Mouse (Mus musculus): ENCODE results near the gene Sla2. TPM values are rescaled to one million over a fixed set of nuclear protein-coding genes. Genes with fewer than 3 reads are reported as not detected.
"Not testable (repeated sequence)": the region's sequence is repeated elsewhere in the genome, so short reads cannot be mapped to it uniquely, and the experiment has no call there.

Gene Sla2
- polyA plus RNA-seq, 1 experiment = 7.6 TPM

DNA sequence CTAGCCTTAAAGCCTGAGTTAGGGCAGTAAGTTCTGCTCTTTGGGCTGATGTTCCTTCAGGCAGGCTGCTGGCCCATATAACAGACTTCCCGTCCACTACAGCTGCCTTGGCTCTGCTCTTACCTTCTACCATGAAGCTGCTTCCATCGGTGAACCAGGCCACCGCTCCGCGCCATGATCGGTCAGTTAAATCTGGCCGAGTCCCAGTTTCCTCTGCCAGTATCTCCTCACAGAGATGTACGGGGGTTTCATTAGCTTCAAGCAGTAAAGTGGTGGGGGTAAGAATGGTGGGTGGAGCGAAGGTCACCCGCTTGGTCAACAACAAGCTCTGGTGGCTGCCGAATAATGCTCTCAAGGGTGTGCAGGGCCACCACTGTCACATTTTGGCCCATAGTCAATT, 52.7 kb downstream of the Sla2 start:
- H3K27ac ChIP-seq (ENCODE audit: insufficient read depth, low read length) = no peak overlapping the region
- 97% methylated on average over 11 of the region's 11 CpGs for WGBS
- H3K27me3 ChIP-seq (ENCODE audit: control insufficient read depth, insufficient read depth, low read length) = no peaks in the 10 kb centered on the region
- H3K4me3 ChIP-seq (ENCODE audit: extremely low read depth, insufficient read depth, insufficient read length) = no peak overlapping the region
- H3K36me3 ChIP-seq (ENCODE audit: control insufficient read depth, insufficient read depth, low read length) = no peaks in the 10 kb centered on the region
- H3K4me1 ChIP-seq (ENCODE audit: control insufficient read depth, insufficient read depth, insufficient read length) = no peaks in the 10 kb centered on the region
- TF ChIP-seq CTCF (IDR thresholded peaks at IDR 0.05; ENCODE audit: extremely low read depth, insufficient read depth, insufficient read length, insufficient replicate concordance) = no peak
- TF ChIP-seq POLR2A (IDR thresholded peaks at IDR 0.05; ENCODE audit: low read depth, low read length) = no peak
- DNase-seq (ENCODE audit: low read depth in 1 of 2, low spot score in 2 of 2) = no peak

DNA sequence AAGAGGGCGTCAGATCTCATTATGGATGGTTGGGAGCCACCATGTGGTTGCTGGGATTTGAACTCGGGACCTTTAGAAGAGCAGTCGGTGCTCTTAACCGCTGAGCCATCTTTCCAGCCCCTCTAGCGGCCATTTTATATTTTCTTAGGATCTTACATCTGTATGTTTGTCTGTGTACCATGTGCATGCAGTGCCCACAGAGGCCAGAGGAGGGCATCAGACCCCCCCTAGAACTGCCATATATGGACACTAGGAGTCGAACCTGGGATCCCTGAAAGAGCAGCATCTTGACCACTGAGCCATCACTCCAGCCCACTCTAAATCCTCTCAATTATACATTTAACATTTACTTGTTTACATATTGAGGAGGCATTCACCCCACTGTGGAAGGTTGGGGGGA, 61.9 kb downstream of the Sla2 start:
- H3K36me3 ChIP-seq (ENCODE audit: control insufficient read depth, insufficient read depth, low read length); H3K27ac ChIP-seq (ENCODE audit: insufficient read depth, low read length); H3K27me3 ChIP-seq (ENCODE audit: control insufficient read depth, insufficient read depth, low read length); DNase-seq (ENCODE audit: low read depth in 1 of 2, low spot score in 2 of 2); H3K4me1 ChIP-seq (ENCODE audit: control insufficient read depth, insufficient read depth, insufficient read length); H3K4me3 ChIP-seq (ENCODE audit: extremely low read depth, insufficient read depth, insufficient read length): not testable (repeated sequence)
- 85% methylated on average over 6 of the region's 6 CpGs for WGBS

Other genes starting within 250 kb of the Sla2 start
- 100 and 116 TPM in 2 replicates for gene Myl9, start 111.8 kb downstream of the Sla2 start, polyA plus RNA-seq (2012; rRNA removed)
- gene Tgif2, start 47.2 kb downstream of the Sla2 start, polyA plus RNA-seq (2012; rRNA removed) = 10.5 and 11.8 TPM in 2 replicates
- 1.0 and 1.5 TPM in 2 replicates for gene 4930518I15Rik, start 29.2 kb downstream of the Sla2 start, polyA plus RNA-seq (2012; rRNA removed)
- 34.8 and 61.5 TPM in 2 replicates for gene Rab5if, start 24.1 kb downstream of the Sla2 start, polyA plus RNA-seq (2012; rRNA removed)
- gene Ndrg3, start 104.9 kb upstream of the Sla2 start, polyA plus RNA-seq (2012; rRNA removed) = 30.0 and 30.3 TPM in 2 replicates
- 2.8 and 2.9 TPM in 2 replicates for gene Dsn1, start 120.0 kb upstream of the Sla2 start, polyA plus RNA-seq (2012; rRNA removed)
- gene Soga1, start 192.1 kb upstream of the Sla2 start, polyA plus RNA-seq (2012; rRNA removed) = 5.3 and 5.4 TPM in 2 replicates
- gene Tldc2, start 199.9 kb upstream of the Sla2 start, polyA plus RNA-seq (2012; rRNA removed) = not detected in 2 replicates
- 120 and 145 TPM in 2 replicates for gene Samhd1, start 248.1 kb upstream of the Sla2 start, polyA plus RNA-seq (2012; rRNA removed)